Mouse (Mus musculus) Patski (cell line): ENCODE results near the gene Gm8879. TPM values are rescaled to one million over a fixed set of nuclear protein-coding genes. Genes with fewer than 3 reads are reported as not detected.
"Not testable (repeated sequence)": the region's sequence is repeated elsewhere in the genome, so short reads cannot be mapped to it uniquely, and the experiment has no call there.

Experiments
- ATAC-seq: fragments of 100-300 bp; one replicate; pipeline ENCODE4 v1.8.0; 2021
- CTCF ChIA-PET: fragments of 350-600 bp; sonication (Branson Sonifier 250); formaldehyde crosslinking; loops from one replicate; lab custom pipeline; 2022; ENCODE audit warnings: inconsistent platforms; lab: Charles Lee
- POLR2A ChIA-PET: fragments of 350-600 bp; sonication (Branson Sonifier 250); formaldehyde crosslinking; loops from one replicate; lab custom pipeline; 2022; ENCODE audit warnings: antibody characterized with exemption, inconsistent platforms; lab: Charles Lee
- DNase-seq: peaks from one replicate; pipeline ENCODE4 v3.0.0-alpha.2; 2011; ENCODE audit warnings: low read depth, low spot score
- H3K27me3 ChIP-seq: fragments of 371-371 bp; one replicate; pipeline ENCODE4 v1.5.1; 2021
- in situ Hi-C: fragments of 300-500 bp; cut with MboI; formaldehyde crosslinking; loops from 3 replicates; pipeline ENCODE4 v1.11.1; 2018; ENCODE audit warnings: low pct_unique_long_range_greater_than_20kb, mixed read lengths
- polyA plus RNA-seq: library from polyadenylated mRNA; unstranded; gene quantifications from one replicate; pipeline ENCODE4 v1.2.3, GENCODE M21; 2021

Gene Gm8879
- polyA plus RNA-seq, result not detected

DNA sequence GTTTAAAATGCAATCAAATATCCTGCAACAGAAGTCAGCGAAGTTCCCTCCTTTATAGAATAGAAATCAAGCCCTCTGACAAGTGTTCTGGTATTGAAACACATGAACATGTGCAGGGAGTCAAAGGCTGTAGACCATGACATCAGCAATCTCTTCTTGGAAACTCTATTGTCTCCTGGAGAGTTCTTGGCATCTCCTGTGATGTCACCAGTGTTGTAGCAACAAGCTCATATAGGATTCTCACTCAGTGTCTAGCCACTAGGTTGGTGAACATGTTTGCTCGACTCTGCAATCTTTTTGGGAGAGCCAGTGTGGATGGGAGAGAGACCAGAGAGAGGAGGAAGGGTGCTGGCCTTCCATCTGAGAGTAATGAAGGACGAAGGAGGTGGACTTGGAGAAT, at the start of gene Gm8879:
Gm8879 (plus strand) TSS at position 301 of the 400 bp plus-strand sequence.
- ATAC-seq, CTCF ChIA-PET, DNase-seq, in situ Hi-C loops, POLR2A ChIA-PET, H3K27me3 ChIP-seq: not testable (repeated sequence)

DNA sequence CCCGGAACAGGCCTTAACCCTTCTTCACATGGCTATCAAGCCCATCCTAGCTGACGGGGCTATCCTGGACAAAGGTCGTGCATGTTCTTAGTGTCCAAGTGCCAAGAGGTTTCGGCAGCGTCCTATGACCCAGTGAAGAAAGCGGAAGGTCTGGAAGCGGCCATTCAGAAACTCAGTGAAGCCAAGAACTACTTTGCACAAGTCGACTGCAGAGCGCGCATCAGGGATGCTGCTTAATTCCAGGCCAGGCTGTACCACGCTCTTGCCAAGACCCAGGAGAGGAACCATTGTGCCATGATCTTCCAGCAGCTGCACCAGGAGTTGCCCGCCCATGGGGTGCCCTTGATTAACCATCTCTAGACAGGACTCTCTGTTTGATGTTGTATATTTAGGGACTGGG, 10.6 kb downstream of the Gm8879 start:
- ATAC-seq, in situ Hi-C loops, DNase-seq, H3K27me3 ChIP-seq, CTCF ChIA-PET, POLR2A ChIA-PET: not testable (repeated sequence)

Other genes with a start within 250 kb of the Gm8879 start
- gene Gm8871, start 179.8 kb upstream of the Gm8879 start, polyA plus RNA-seq, result not detected
- not detected for gene Gm8857, start 179.8 kb upstream of the Gm8879 start, polyA plus RNA-seq
- gene Gm5861, start 55.4 kb downstream of the Gm8879 start, polyA plus RNA-seq, result not detected
- gene Gm8890, start 128.4 kb downstream of the Gm8879 start, polyA plus RNA-seq, result not detected
- gene Speer1, start 213.9 kb downstream of the Gm8879 start, polyA plus RNA-seq, result not detected